Mouse (Mus musculus) midbrain, embryonic 13.5 days (tissue): ENCODE measurements around the gene Git1. TPM values are rescaled to one million over a fixed set of nuclear protein-coding genes. Genes with fewer than 3 reads are reported as not detected.

Experiments used
- ATAC-seq: fragments of 200-750 bp; cut with Nextera tagmentation; 2 replicates; pipeline ENCODE4 v1.8.0; 2017; ENCODE audit warnings: mild to moderate bottlenecking, moderate TSS enrichment, moderate library complexity
- H3K27ac ChIP-seq: fragments of 300-500 bp; sonication (generic); 2 replicates; pipeline ENCODE4 v1.5.1; 2015; ENCODE audit warnings: inconsistent platforms, mild to moderate bottlenecking, moderate library complexity
- H3K27me3 ChIP-seq: fragments of 300-500 bp; sonication (generic); 2 replicates; pipeline ENCODE4 v1.6.1; 2015; ENCODE audit warnings: mild to moderate bottlenecking, inconsistent platforms
- H3K36me3 ChIP-seq: fragments of 300-500 bp; sonication (generic); 2 replicates; pipeline ENCODE4 v1.6.1; 2015; ENCODE audit warnings: mild to moderate bottlenecking, inconsistent platforms
- H3K4me1 ChIP-seq: fragments of 300-500 bp; sonication (generic); replicated peaks from 2 replicates; pipeline ENCODE4 v1.6.1; 2015; ENCODE audit warnings: inconsistent platforms
- H3K4me2 ChIP-seq: fragments of 300-500 bp; sonication (generic); replicated peaks from 2 replicates; pipeline ENCODE4 v1.6.1; 2015; ENCODE audit warnings: moderate library complexity, mild to moderate bottlenecking, inconsistent platforms
- H3K4me3 ChIP-seq: fragments of 300-500 bp; sonication (generic); replicated peaks from 2 replicates; pipeline ENCODE4 v1.5.1; 2015; ENCODE audit warnings: mild to moderate bottlenecking, inconsistent platforms
- H3K9ac ChIP-seq: fragments of 300-500 bp; sonication (generic); replicated peaks from 2 replicates; pipeline ENCODE4 v1.6.1; 2015; ENCODE audit warnings: mild to moderate bottlenecking, inconsistent platforms
- H3K9me3 ChIP-seq: fragments of 300-500 bp; sonication (generic); 2 replicates; pipeline ENCODE4 v1.6.1; 2016; ENCODE audit warnings: mild to moderate bottlenecking, inconsistent platforms
- WGBS: fragments of 180-500 bp; shearing (Covaris S2); methylation state at CpG from one replicate; pipeline ENCODE4 v1.1.7; 2015; 5-methylcytosine and 5-hydroxymethylcytosine counted together
- polyA plus RNA-seq: library from polyadenylated mRNA; unstranded; fragments of >200 nt; fragmentation: Nextera tagmentation; extraction: Ambion mirVana; gene quantifications from 2 replicates; pipeline ENCODE4 v1.2.1, GENCODE M21; 2015

The Git1 gene
- polyA plus RNA-seq, 1 experiment from 2014 or later, result 14.9 TPM

- Histone ChIP-seq H3K27ac (no peak overlapping the region), H3K27me3 (no peaks in the 10 kb centered on the region), H3K4me2 (no peak overlapping the region), H3K4me3 (no peak overlapping the region), H3K9me3 (no peaks in the 10 kb centered on the region), H3K36me3 (peaks cover 62% of the 10 kb centered on the region), H3K4me1 (peaks cover 15% of the 10 kb centered on the region), H3K9ac (no peak overlapping the region)
- ATAC-seq, result no peak
- 89% methylated on average over 22 of the region's 22 CpGs for WGBS
Measured at GRCm38 (mm10) chr11:77505291-77505980, 12.1 kb downstream of the Git1 start.

- H3K27me3 ChIP-seq, result no peaks in the 10 kb centered on the region
- no peaks in the 10 kb centered on the region for H3K9me3 ChIP-seq
- no peak overlapping the region for H3K4me3 ChIP-seq
- no peak for ATAC-seq
- H3K27ac ChIP-seq, result no peak overlapping the region
- H3K4me2 ChIP-seq, result no peak overlapping the region
- 92% methylated on average over 14 of the region's 14 CpGs for WGBS
- peaks cover 55% of the 10 kb centered on the region for H3K36me3 ChIP-seq
- peaks cover 7% of the 10 kb centered on the region for H3K4me1 ChIP-seq
- no peak overlapping the region for H3K9ac ChIP-seq
Measured at GRCm38 (mm10) chr11:77506273-77506672, 12.9 kb downstream of the Git1 start.

- no peak overlapping the region for H3K27ac ChIP-seq
- H3K4me3 ChIP-seq, result no peak overlapping the region
- ATAC-seq, result no peak
- H3K27me3 ChIP-seq, result no peaks in the 10 kb centered on the region
- peaks cover 55% of the 10 kb centered on the region for H3K36me3 ChIP-seq
- no peak overlapping the region for H3K9ac ChIP-seq
- H3K9me3 ChIP-seq, result no peaks in the 10 kb centered on the region
- H3K4me2 ChIP-seq, result no peak overlapping the region
- peaks cover 7% of the 10 kb centered on the region for H3K4me1 ChIP-seq
- WGBS, result 85% methylated on average over 6 of the region's 6 CpGs
Measured at GRCm38 (mm10) chr11:77506941-77507340, 13.6 kb downstream of the Git1 start.

GRCm38 (mm10) chr11:77507426-77507825, 14.1 kb downstream of the Git1 start:
- 73% methylated on average over 4 of the region's 4 CpGs for WGBS
- 0 out of 2 replicates have a peak overlapping the region, but pooled peaks have one; percentile 61 for H3K4me2 ChIP-seq
- H3K36me3 ChIP-seq, result peaks cover 55% of the 10 kb centered on the region
- no peak overlapping the region for H3K4me3 ChIP-seq
- no peak overlapping the region for H3K9ac ChIP-seq
- no peak overlapping the region for H3K27ac ChIP-seq
- ATAC-seq, result peak; percentile 10; the same call in 1 of the 2 replicates
- no peaks in the 10 kb centered on the region for H3K27me3 ChIP-seq
- H3K4me1 ChIP-seq, result peaks cover 10% of the 10 kb centered on the region
- H3K9me3 ChIP-seq, result no peaks in the 10 kb centered on the region

GRCm38 (mm10) chr11:77508068-77509021, 15.0 kb downstream of the Git1 start:
- Histone ChIP-seq H3K9me3 (no peaks in the 10 kb centered on the region), H3K9ac (peak overlapping the region; percentile 60), H3K36me3 (peaks cover 46% of the 10 kb centered on the region), H3K27me3 (no peaks in the 10 kb centered on the region), H3K4me1 (peaks cover 16% of the 10 kb centered on the region), H3K4me2 (peak overlapping the region; percentile 61), H3K27ac (no peak overlapping the region), H3K4me3 (peak overlapping the region; percentile 28)
- WGBS, result 24% methylated on average over 49 of the region's 49 CpGs
- peak; percentile 67 for ATAC-seq

- Histone ChIP-seq H3K9ac (no peak overlapping the region), H3K4me2 (no peak overlapping the region), H3K4me3 (no peak overlapping the region), H3K36me3 (peaks cover 16% of the 10 kb centered on the region), H3K27ac (no peak overlapping the region), H3K27me3 (peaks cover 20% of the 10 kb centered on the region), H3K9me3 (no peaks in the 10 kb centered on the region), H3K4me1 (peaks cover 46% of the 10 kb centered on the region)
- ATAC-seq, result no peak
- WGBS, result 79% methylated on average over 5 of the region's 5 CpGs
Measured at GRCm38 (mm10) chr11:77511336-77511735, 18.0 kb downstream of the Git1 start.

GRCm38 (mm10) chr11:77512891-77513810, 19.8 kb downstream of the Git1 start:
- peak overlapping the region; percentile 96 for H3K4me2 ChIP-seq
- H3K4me1 ChIP-seq, result peaks cover 54% of the 10 kb centered on the region
- no peaks in the 10 kb centered on the region for H3K36me3 ChIP-seq
- ATAC-seq, result peak; percentile 53
- H3K27ac ChIP-seq, result no peak overlapping the region
- peak overlapping the region; percentile 64 for H3K4me3 ChIP-seq
- peaks cover 25% of the 10 kb centered on the region for H3K27me3 ChIP-seq
- H3K9ac ChIP-seq, result peak overlapping the region; percentile 69
- no peaks in the 10 kb centered on the region for H3K9me3 ChIP-seq
- under 1% methylated on average over 52 of the region's 84 CpGs for WGBS

- Histone ChIP-seq H3K36me3 (no peaks in the 10 kb centered on the region), H3K4me3 (peak overlapping the region; percentile 64), H3K27me3 (peaks cover 25% of the 10 kb centered on the region), H3K9me3 (no peaks in the 10 kb centered on the region), H3K9ac (no peak overlapping the region), H3K4me2 (peak overlapping the region; percentile 96), H3K4me1 (peaks cover 49% of the 10 kb centered on the region), H3K27ac (no peak overlapping the region)
- 9% methylated on average over 10 of the region's 10 CpGs for WGBS
- ATAC-seq, result no peak
Measured at GRCm38 (mm10) chr11:77513811-77514170, 20.4 kb downstream of the Git1 start.

- 5% methylated on average over 19 of the region's 19 CpGs for WGBS
- H3K27me3 ChIP-seq, result peaks cover 25% of the 10 kb centered on the region
- no peak for ATAC-seq
- H3K9me3 ChIP-seq, result no peaks in the 10 kb centered on the region
- peak overlapping the region; percentile 44 for H3K4me3 ChIP-seq
- H3K4me2 ChIP-seq, result peak overlapping the region; percentile 70
- peaks cover 53% of the 10 kb centered on the region for H3K4me1 ChIP-seq
- H3K27ac ChIP-seq, result no peak overlapping the region
- H3K36me3 ChIP-seq, result no peaks in the 10 kb centered on the region
- H3K9ac ChIP-seq, result peak overlapping the region; percentile 54
Measured at GRCm38 (mm10) chr11:77514281-77514831, 21.0 kb downstream of the Git1 start.

- Histone ChIP-seq H3K36me3 (no peaks in the 10 kb centered on the region), H3K9me3 (no peaks in the 10 kb centered on the region), H3K4me2 (peak within 1 kb of the TSS; percentile 70), H3K4me3 (peak within 1 kb of the TSS; percentile 44), H3K9ac (peak within 1 kb of the TSS; percentile 54), H3K4me1 (peaks cover 57% of the 10 kb centered on the region), H3K27ac (no peak within 1 kb of the TSS), H3K27me3 (peaks cover 25% of the 10 kb centered on the region)
- WGBS, result under 1% methylated on average over 72 of the region's 72 CpGs
- peak; percentile 68 for ATAC-seq
Measured at GRCm38 (mm10) chr11:77514832-77515636, 21.7 kb downstream of the Git1 start, which contains the start of gene Abhd15. TSS of gene Abhd15 (plus strand) at chr11:77515121.
